Mouse (Mus musculus) stomach, embryonic 15.5 days (tissue): ENCODE data around the gene Pla2g6. TPM values are rescaled to one million over a fixed set of nuclear protein-coding genes. Genes with fewer than 3 reads are reported as not detected.

ENCODE experiments used
- ATAC-seq: fragments of 200-750 bp; cut with Nextera tagmentation; 2 replicates; pipeline ENCODE4 v1.8.0; 2017; ENCODE audit warnings: low read depth, moderate number of reproducible peaks, moderate TSS enrichment; ENCODE audit not compliant: insufficient read depth, low FRiP score
- H3K27ac ChIP-seq: fragments of 300-500 bp; sonication (generic); 2 replicates; pipeline ENCODE4 v1.5.1; 2015; ENCODE audit warnings: mild to moderate bottlenecking, inconsistent platforms
- H3K27me3 ChIP-seq: fragments of 300-500 bp; sonication (generic); replicated peaks from 2 replicates; pipeline ENCODE4 v1.6.1; 2015; ENCODE audit warnings: inconsistent platforms
- H3K36me3 ChIP-seq: fragments of 300-500 bp; sonication (generic); 2 replicates; pipeline ENCODE4 v1.6.1; 2015; ENCODE audit warnings: inconsistent platforms
- H3K4me1 ChIP-seq: fragments of 300-500 bp; sonication (generic); 2 replicates; pipeline ENCODE4 v1.6.1; 2015; ENCODE audit warnings: inconsistent platforms
- H3K4me2 ChIP-seq: fragments of 300-500 bp; sonication (generic); 2 replicates; pipeline ENCODE4 v1.6.1; 2015; ENCODE audit warnings: mild to moderate bottlenecking, inconsistent platforms
- H3K4me3 ChIP-seq: fragments of 300-500 bp; sonication (generic); replicated peaks from 2 replicates; pipeline ENCODE4 v1.5.1; 2015; ENCODE audit warnings: inconsistent platforms
- H3K9ac ChIP-seq: fragments of 300-500 bp; sonication (generic); 2 replicates; pipeline ENCODE4 v1.6.1; 2015; ENCODE audit warnings: inconsistent platforms
- H3K9me3 ChIP-seq: fragments of 300-500 bp; sonication (generic); 2 replicates; pipeline ENCODE4 v1.6.1; 2016; ENCODE audit warnings: inconsistent platforms
- WGBS: fragments of 180-500 bp; shearing (Covaris S2); methylation state at CpG from one replicate; pipeline ENCODE4 v1.1.7; 2015; 5-methylcytosine and 5-hydroxymethylcytosine counted together
- polyA plus RNA-seq: library from polyadenylated mRNA; unstranded; fragments of >200 nt; fragmentation: Nextera tagmentation; extraction: Ambion mirVana; gene quantifications from 2 replicates; pipeline ENCODE4 v1.2.1, GENCODE M21; 2015

Gene Pla2g6
- 16.6 and 18.9 TPM in 2 replicates for polyA plus RNA-seq

DNA sequence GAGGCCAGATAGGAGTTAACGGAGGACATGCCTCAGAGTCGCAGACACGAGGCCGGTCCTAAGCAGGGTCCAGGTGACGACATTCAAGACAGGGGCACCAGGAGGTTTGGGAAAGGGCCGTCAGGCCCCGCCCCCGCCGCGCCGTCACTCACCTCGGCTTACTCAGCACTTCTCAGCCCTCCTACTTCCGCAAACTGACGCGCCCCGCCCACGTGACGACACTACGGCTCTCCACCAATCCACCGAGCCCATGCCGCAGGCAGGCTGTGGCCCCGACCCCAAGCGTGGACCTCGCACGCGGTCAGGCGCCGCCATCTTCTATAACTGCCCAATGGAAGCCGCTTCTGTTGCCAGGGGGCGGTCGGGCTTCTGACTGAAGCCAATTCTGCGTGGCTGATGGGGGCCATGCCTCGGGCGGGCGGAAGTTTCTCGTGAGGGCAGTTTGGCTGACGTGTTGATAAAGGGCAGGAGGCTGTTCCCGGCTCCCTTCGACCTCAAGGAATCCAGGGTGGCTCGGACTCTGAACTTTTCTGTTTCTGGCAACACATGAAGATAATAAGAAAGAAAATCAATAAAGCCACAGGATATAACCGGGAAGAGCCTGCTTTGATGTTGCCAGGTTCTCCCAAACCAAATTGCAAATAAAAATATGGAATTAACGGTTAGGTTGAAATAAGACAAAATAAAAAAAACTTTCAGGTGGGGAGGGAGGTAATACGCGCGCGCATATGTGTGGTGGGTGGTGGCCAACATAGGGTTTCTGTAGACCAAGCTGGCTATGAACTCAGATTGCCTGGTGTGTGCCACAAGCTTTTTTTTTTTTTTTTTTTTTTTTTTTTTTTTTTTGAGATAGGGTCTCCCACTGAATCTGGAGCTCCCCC lies at the start of gene Pla2g6:
Gene Pla2g6, minus strand, starts transcription at position 333 of the 881 bp plus-strand sequence.
- Histone ChIP-seq H3K27ac (peak within 1 kb of the TSS; percentile 97), H3K27me3 (no peaks in the 10 kb centered on the region), H3K9me3 (no peaks in the 10 kb centered on the region), H3K4me3 (peak within 1 kb of the TSS; percentile 62), H3K4me1 (peaks cover 43% of the 10 kb centered on the region), H3K9ac (peak within 1 kb of the TSS; percentile 46), H3K36me3 (no peaks in the 10 kb centered on the region), H3K4me2 (peak within 1 kb of the TSS; percentile 83)
- peak; percentile 95 for ATAC-seq
- 3% methylated on average over 45 of the region's 46 CpGs for WGBS

DNA sequence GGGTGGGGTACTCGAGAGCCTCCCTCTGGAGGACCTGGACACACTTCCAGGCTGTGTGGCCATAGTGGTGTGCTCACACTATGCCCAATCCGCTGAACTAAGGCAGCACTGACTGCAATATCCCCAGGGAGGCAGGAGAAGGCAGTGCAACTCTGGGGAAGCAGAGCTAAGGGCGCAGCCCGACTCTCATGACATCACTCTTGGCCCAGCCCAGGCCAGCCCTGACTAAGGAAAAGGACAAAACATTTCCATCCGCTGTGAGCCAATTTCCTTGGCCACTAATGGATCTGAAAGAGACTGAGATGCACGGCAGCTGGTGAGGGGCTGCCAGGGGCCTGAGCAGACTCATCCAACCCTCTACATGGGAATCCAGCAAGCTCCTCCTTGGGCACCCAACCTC lies 49.5 kb upstream of the Pla2g6 start:
- H3K36me3 ChIP-seq = peaks cover 22% of the 10 kb centered on the region
- no peak overlapping the region for H3K27ac ChIP-seq
- peaks cover 15% of the 10 kb centered on the region; the same call in 1 of the 2 replicates for H3K4me1 ChIP-seq
- no peak overlapping the region for H3K9ac ChIP-seq
- H3K4me2 ChIP-seq = no peak overlapping the region
- no peak for ATAC-seq
- 69% methylated on average over 6 of the region's 6 CpGs for WGBS
- no peaks in the 10 kb centered on the region for H3K9me3 ChIP-seq
- no peak overlapping the region for H3K4me3 ChIP-seq
- H3K27me3 ChIP-seq = no peaks in the 10 kb centered on the region

GRCm38 (mm10) chr15:79374760-79375159 lies 46.6 kb upstream of the Pla2g6 start:
- no peak for ATAC-seq

GRCm38 (mm10) chr15:79370281-79370843 lies 42.2 kb upstream of the Pla2g6 start:
- Histone ChIP-seq H3K4me3 (no peak overlapping the region), H3K9ac (no peak overlapping the region), H3K4me1 (peaks cover 44% of the 10 kb centered on the region), H3K36me3 (peaks cover 17% of the 10 kb centered on the region), H3K9me3 (no peaks in the 10 kb centered on the region), H3K4me2 (no peak overlapping the region), H3K27me3 (no peaks in the 10 kb centered on the region), H3K27ac (peak overlapping the region; percentile 93)
- 82% methylated on average over 7 of the region's 7 CpGs for WGBS
- ATAC-seq = no peak

More at GRCm38 (mm10) chr15:79374760-79375159, 46.6 kb upstream of the Pla2g6 start:
- H3K4me2 ChIP-seq = no peak overlapping the region
- peak overlapping the region; percentile 51 for H3K27ac ChIP-seq
- H3K36me3 ChIP-seq = peaks cover 26% of the 10 kb centered on the region
- H3K27me3 ChIP-seq = no peaks in the 10 kb centered on the region
- peaks cover 22% of the 10 kb centered on the region for H3K4me1 ChIP-seq
- WGBS = 53% methylated on average over 3 of the region's 3 CpGs
- H3K9ac ChIP-seq = no peak overlapping the region
- H3K4me3 ChIP-seq = no peak overlapping the region
- no peaks in the 10 kb centered on the region for H3K9me3 ChIP-seq

DNA sequence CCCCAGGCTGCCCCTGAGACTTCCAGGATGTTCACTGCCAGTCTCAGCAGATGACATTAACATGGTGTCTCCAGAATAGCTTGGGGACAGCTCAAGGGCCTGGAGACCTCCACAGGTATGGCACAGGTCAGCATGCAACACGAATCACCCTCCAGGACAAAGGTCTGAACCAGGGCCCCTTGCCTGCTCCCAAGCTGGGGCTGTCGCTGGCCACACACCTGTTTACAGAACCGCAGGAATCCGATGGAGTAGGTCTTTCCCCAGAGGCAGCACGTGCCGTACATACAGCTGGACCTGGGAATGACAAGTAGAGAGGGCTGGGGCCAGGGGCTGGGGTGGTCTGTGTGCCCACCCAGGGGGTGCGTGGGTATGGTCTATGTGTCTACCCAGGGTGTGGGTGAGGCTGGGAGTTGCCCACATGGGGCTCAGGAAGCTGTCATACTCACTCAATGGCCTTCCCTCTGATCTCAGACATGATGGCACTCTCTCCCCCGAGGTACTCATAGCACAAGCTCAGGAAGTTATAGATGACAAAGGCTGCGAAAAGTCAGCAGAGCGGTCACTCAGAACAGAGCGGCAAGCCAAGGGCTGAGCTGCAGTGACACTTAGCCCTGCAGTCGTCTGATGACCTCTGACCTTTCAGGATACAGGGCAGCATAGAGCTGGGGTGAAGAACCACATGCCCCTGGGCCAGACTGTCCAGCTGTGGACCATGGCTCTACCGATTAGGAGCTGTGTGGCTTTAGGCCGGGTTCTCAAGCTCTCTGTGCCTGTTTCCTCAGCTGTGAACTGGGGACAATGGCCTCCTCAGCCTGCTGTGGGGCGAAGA lies 41.5 kb upstream of the Pla2g6 start:
- no peak for ATAC-seq
- Histone ChIP-seq H3K4me1 (peaks cover 39% of the 10 kb centered on the region), H3K9ac (no peak overlapping the region), H3K9me3 (no peaks in the 10 kb centered on the region), H3K4me3 (no peak overlapping the region), H3K27ac (peak overlapping the region; percentile 93), H3K36me3 (peaks cover 19% of the 10 kb centered on the region), H3K4me2 (peak overlapping the region; percentile 23; the same call in 1 of the 2 replicates), H3K27me3 (no peaks in the 10 kb centered on the region)
- 59% methylated on average over 15 of the region's 15 CpGs for WGBS

DNA sequence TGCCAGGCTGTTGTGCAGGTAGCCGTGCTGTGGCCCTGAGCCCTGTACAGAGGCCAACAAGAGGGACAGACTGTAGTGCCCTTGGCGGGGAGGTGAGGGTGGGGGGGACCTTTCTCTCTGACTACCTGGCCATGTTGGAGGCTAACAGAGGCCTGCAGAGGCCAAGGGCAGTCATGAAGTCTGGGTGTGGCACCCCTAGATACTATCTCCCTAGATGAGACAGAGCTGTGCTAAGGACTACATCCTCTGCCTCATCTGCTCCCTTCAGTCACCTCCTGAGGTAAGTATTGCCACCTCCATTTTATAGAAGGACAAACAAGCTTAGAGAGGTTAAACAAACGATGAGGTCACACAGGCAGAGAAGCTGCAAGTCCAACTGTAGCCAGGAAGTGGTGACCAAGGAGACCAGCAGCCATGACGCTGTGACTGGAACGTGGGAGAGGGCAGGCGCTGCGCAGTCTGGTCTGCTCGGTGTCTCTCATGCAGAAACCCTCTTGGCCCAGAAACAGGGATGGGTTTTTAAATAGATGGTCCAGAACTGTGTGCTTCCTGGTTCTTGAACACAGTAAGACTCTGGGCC lies 40.8 kb upstream of the Pla2g6 start:
- Histone ChIP-seq H3K9me3 (no peaks in the 10 kb centered on the region), H3K27ac (peak overlapping the region; percentile 93), H3K4me2 (peak overlapping the region; percentile 35), H3K4me3 (no peak overlapping the region), H3K9ac (no peak overlapping the region), H3K4me1 (peaks cover 36% of the 10 kb centered on the region), H3K36me3 (peaks cover 22% of the 10 kb centered on the region), H3K27me3 (no peaks in the 10 kb centered on the region)
- peak; percentile 29; the same call in 1 of the 2 replicates for ATAC-seq
- 57% methylated on average over 8 of the region's 8 CpGs for WGBS

GRCm38 (mm10) chr15:79368313-79368811 lies 40.2 kb upstream of the Pla2g6 start:
- H3K4me2 ChIP-seq = peak overlapping the region; percentile 35
- no peak overlapping the region for H3K4me3 ChIP-seq
- ATAC-seq = peak; percentile 87
- 19% methylated on average over 14 of the region's 14 CpGs for WGBS
- peak overlapping the region; percentile 93 for H3K27ac ChIP-seq
- no peaks in the 10 kb centered on the region for H3K9me3 ChIP-seq
- H3K27me3 ChIP-seq = no peaks in the 10 kb centered on the region
- H3K4me1 ChIP-seq = peaks cover 36% of the 10 kb centered on the region
- H3K9ac ChIP-seq = no peak overlapping the region
- peaks cover 25% of the 10 kb centered on the region for H3K36me3 ChIP-seq

DNA sequence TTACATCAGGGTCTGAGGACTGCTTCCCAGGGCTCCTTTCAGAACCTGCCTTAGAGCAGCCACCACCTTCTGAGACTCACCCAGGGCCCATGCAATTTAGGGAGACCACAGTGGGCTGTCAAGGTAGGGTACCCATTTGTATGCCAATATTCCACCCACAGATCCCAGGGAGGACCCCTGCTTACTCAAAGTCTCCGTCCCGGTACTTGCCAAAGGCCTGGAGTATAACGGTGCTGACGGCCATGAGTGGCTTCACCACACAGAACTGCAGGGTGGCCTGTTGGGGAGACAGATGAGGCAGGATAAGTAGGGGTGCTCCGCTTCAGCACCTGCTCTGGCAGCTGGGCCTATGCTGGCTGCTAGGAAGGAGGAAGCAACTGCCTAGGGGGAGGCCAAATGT lies 38.2 kb upstream of the Pla2g6 start:
- Histone ChIP-seq H3K4me3 (no peak overlapping the region), H3K36me3 (peaks cover 39% of the 10 kb centered on the region), H3K9ac (no peak overlapping the region), H3K4me1 (peaks cover 38% of the 10 kb centered on the region), H3K4me2 (no peak overlapping the region), H3K27ac (no peak overlapping the region), H3K27me3 (no peaks in the 10 kb centered on the region), H3K9me3 (no peaks in the 10 kb centered on the region)
- no peak for ATAC-seq
- 95% methylated on average over 5 of the region's 5 CpGs for WGBS

- WGBS = 96% methylated on average over 12 of the region's 12 CpGs
- Histone ChIP-seq H3K9me3 (no peaks in the 10 kb centered on the region), H3K4me3 (no peak overlapping the region), H3K4me1 (peaks cover 43% of the 10 kb centered on the region), H3K27ac (no peak overlapping the region), H3K4me2 (no peak overlapping the region), H3K36me3 (peaks cover 42% of the 10 kb centered on the region), H3K27me3 (no peaks in the 10 kb centered on the region), H3K9ac (no peak overlapping the region)
- ATAC-seq = no peak
These were observed 36.9 kb upstream of the Pla2g6 start for GRCm38 (mm10) chr15:79365068-79365467.

- H3K4me1 ChIP-seq = peaks cover 41% of the 10 kb centered on the region
- peaks cover 42% of the 10 kb centered on the region for H3K36me3 ChIP-seq
- no peak overlapping the region for H3K9ac ChIP-seq
- no peaks in the 10 kb centered on the region for H3K27me3 ChIP-seq
- no peak overlapping the region for H3K4me2 ChIP-seq
- 65% methylated on average over 6 of the region's 6 CpGs for WGBS
- no peaks in the 10 kb centered on the region for H3K9me3 ChIP-seq
- no peak overlapping the region for H3K27ac ChIP-seq
- no peak for ATAC-seq
- H3K4me3 ChIP-seq = no peak overlapping the region
These were observed 35.9 kb upstream of the Pla2g6 start for GRCm38 (mm10) chr15:79364120-79364519.

DNA sequence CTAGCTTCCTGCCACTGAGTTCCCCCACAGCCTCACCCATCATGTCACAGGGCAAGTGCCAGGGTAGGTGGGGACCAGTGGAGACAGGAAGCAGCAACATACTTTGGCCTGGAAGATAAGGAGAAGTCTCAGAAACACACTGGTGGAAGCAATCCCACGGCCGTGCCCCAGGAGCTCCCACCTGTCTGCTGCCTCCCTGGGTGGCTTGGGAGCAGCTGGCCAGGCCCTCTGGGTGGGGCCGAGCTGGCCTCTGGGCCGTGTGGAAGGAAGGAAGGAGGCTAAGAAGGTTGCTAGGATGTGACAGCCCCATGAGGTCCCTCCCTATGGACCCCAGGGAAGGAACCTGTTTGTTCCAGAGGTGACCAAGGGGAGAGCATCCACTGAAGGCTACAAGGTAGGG lies 32.8 kb upstream of the Pla2g6 start:
- H3K9me3 ChIP-seq = no peaks in the 10 kb centered on the region
- no peak overlapping the region for H3K9ac ChIP-seq
- no peak for ATAC-seq
- no peak overlapping the region for H3K4me2 ChIP-seq
- H3K4me1 ChIP-seq = peaks cover 38% of the 10 kb centered on the region
- peaks cover 38% of the 10 kb centered on the region for H3K36me3 ChIP-seq
- 0 out of 2 replicates have a peak overlapping the region, but pooled peaks have one; percentile 0 for H3K27ac ChIP-seq
- no peaks in the 10 kb centered on the region for H3K27me3 ChIP-seq
- 40% methylated on average over 4 of the region's 4 CpGs for WGBS
- no peak overlapping the region for H3K4me3 ChIP-seq
